Mouse (Mus musculus) Patski (cell line): ENCODE results near the gene Zbtb21. TPM values are rescaled to one million over a fixed set of nuclear protein-coding genes. Genes with fewer than 3 reads are reported as not detected.
"Not testable (repeated sequence)": the region's sequence is repeated elsewhere in the genome, so short reads cannot be mapped to it uniquely, and the experiment has no call there.

Source experiments
- ATAC-seq: fragments of 100-300 bp; one replicate; pipeline ENCODE4 v1.8.0; 2021
- CTCF ChIA-PET: fragments of 350-600 bp; sonication (Branson Sonifier 250); formaldehyde crosslinking; loops from one replicate; lab custom pipeline; 2022; ENCODE audit warnings: inconsistent platforms; lab: Charles Lee
- POLR2A ChIA-PET: fragments of 350-600 bp; sonication (Branson Sonifier 250); formaldehyde crosslinking; loops from one replicate; lab custom pipeline; 2022; ENCODE audit warnings: antibody characterized with exemption, inconsistent platforms; lab: Charles Lee
- DNase-seq: peaks from one replicate; pipeline ENCODE4 v3.0.0-alpha.2; 2011; ENCODE audit warnings: low read depth, low spot score
- H3K27me3 ChIP-seq: fragments of 371-371 bp; one replicate; pipeline ENCODE4 v1.5.1; 2021
- CTCF ChIP-seq: fragments of 100-300 bp; IDR thresholded peaks from one replicate; pipeline ENCODE4 v1.5.1; 2021
- in situ Hi-C: fragments of 300-500 bp; cut with MboI; formaldehyde crosslinking; loops from 3 replicates; pipeline ENCODE4 v1.11.1; 2018; ENCODE audit warnings: low pct_unique_long_range_greater_than_20kb, mixed read lengths
- polyA plus RNA-seq: library from polyadenylated mRNA; unstranded; gene quantifications from one replicate; pipeline ENCODE4 v1.2.3, GENCODE M21; 2021

Zbtb21 gene
- polyA plus RNA-seq, result 23.0 TPM

DNA sequence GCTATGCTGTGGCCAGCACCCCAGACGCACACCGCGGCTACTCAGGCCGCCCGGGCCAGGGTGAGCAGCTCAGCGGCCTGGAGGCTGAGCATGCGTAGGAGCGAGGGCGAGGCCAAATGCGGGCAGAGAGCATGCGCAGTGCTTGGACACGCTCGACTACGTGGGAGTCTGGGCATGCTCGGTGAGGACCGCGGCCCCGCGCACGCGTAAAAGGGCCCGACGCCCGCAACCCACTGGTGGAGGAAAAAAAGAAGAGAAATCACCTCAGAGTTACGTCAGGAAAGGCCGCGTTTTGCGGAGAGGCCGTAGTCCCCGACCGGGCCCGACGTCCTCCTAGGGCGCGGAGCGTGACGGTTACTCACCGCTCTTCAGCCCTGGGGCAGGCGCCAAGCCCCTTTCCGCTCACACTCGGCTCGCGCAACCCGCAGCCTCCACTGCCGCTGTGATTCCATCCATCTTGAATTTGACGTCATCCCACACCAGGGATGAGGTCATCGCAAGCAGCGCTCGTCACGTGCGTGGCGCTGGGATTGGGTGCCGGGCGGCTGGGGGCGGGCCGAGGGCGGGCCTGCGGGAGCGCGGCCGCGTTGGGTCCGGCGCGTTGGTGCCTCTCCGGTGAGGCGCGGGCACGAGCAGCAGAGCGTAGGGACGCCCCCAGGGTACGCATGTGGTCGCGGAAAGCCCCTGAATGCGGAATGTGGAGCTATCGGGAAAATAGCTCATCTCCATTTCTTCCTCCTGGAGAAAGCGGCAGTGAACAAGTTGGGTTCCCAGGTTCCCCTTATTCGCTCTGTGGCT is at the start of gene Zbtb21, which contains the start of gene C2cd2:
TSS of gene Zbtb21 (minus strand) at position 472 of the 798 bp plus-strand sequence.
TSS of gene C2cd2 (minus strand) at position 448 of the 798 bp plus-strand sequence.
- CTCF ChIA-PET, result interaction anchor here (0.9 kb wide), 1 partner anchor 31 kb away, joined by 3 read pairs; no protein-coding TSS in a partner anchor
- peak; percentile 82 for ATAC-seq
- H3K27me3 ChIP-seq, result no peaks in the 10 kb centered on the region
- in situ Hi-C loops, result no loop called here
- POLR2A ChIA-PET, result interaction anchor here (0.9 kb wide), 1 partner anchor 41 kb away, joined by 4 read pairs; no protein-coding TSS in a partner anchor
- TF ChIP-seq CTCF, result no peak
- peak; percentile 80 for DNase-seq

DNA sequence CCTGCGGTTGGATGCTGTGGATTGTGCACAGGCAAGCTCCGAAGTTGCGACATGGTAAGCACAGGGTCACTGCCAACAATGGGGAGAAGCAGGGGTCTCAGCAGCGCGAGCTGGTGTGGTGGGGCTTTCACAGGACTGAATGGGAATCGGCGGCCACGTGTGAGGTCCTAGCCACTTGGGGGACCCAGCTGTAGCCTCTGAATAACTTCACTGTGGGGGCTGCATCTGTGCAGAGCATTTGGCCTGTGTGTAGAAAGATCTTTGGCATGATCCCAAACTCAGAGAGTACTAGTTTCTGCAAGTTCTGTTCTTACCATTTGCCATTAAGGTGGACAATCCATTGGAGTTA is 34.9 kb upstream of the Zbtb21 start:
- POLR2A ChIA-PET, CTCF ChIA-PET, DNase-seq, ATAC-seq, in situ Hi-C loops, H3K27me3 ChIP-seq: not testable (repeated sequence)

DNA sequence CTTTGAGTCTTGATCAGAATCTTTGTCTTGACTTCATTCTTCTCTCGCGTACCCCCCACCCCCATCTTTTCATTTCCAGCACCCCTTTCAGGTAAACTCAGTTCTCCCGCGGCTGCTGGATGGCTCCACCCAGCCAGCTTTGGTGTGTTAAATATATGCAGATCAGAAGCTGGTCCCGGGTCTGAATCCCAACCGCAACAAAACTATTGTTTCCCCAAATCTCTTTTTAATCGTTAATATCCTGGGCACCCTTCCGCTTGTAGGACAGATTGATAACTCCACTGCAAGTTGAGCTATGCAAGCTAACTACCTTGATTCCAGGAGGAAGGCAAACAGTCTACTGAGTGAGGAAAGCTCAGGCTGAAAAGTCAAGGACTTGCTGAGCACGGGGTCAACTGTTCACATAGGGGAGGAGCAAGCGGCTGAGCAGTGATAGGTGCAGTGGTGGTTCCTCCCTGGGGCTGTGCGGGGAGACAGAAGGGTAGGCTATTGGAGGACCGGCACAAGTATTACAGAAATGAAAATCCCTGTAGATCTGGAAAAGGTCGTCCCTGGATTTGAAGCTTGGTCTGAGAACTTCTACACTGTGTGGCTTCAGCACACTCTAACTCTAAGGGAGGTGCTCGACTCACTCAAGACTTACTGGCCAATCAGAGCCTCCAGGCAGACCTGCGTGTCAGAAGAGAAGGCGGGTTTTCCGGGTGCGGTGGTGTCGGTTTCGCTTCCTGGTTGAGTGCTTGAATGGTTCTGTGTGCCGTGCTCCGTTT is 34.4 kb upstream of the Zbtb21 start, which contains the start of gene B230307C23Rik:
TSS of gene B230307C23Rik (plus strand) at position 700 of the 767 bp plus-strand sequence.
- TF ChIP-seq CTCF, result no peak
- ATAC-seq (peak; percentile 98), DNase-seq (peak; percentile 51)
- POLR2A ChIA-PET, result interaction anchor here (0.6 kb wide), 1 partner anchor 74 kb away, joined by 4 read pairs; no protein-coding TSS in a partner anchor
- in situ Hi-C loops, result no loop called here
- peaks cover 4% of the 10 kb centered on the region for H3K27me3 ChIP-seq
- CTCF ChIA-PET, result interaction anchor here (1.0 kb wide), 1 partner anchor 193 kb away, joined by 3 read pairs; no protein-coding TSS in a partner anchor

DNA sequence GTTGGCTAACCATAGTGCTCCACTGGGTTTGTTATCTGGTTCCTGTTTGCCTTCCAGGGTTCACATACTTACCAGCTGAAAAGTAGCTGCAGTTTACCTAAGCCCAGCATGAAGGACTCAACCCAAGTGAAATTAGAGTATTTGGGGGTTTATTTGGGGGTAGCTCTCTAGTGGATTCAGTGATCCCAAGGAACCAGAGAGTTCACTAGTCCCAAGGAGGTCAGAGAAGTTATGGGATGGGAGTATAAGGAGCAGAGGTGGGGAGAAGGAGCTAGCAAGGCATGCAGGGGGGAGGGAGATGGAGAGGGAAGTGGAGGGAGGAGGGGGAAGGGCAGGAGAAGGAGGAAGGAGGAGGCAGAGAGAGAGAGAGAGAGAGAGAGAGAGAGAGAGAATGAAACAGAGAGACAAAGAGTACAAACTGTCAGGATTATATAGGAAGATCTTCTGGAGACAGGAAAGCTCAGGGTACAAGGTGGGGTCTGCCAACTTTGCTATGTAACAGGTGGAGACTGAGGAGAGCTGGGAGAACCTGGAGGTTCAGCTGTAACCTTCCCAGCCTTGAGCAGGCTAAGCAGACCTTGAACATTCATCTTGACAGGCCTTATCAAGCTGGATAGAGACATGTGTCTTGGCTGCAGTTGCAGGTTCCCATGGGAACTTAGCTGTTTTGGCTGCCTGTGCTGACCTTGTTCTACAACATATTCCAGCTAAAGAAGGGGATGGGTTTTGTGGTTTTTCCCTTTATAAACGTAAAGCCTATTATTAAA is 33.6 kb upstream of the Zbtb21 start:
- POLR2A ChIA-PET, result interaction anchor here (0.6 kb wide), 1 partner anchor 73 kb away, joined by 4 read pairs; no protein-coding TSS in a partner anchor
- in situ Hi-C loops, result no loop called here
- ATAC-seq (no peak), DNase-seq (no peak)
- H3K27me3 ChIP-seq, result peaks cover 5% of the 10 kb centered on the region
- no peak for TF ChIP-seq CTCF
- CTCF ChIA-PET, result interaction anchor here (1.0 kb wide), 1 partner anchor 193 kb away, joined by 3 read pairs; no protein-coding TSS in a partner anchor

DNA sequence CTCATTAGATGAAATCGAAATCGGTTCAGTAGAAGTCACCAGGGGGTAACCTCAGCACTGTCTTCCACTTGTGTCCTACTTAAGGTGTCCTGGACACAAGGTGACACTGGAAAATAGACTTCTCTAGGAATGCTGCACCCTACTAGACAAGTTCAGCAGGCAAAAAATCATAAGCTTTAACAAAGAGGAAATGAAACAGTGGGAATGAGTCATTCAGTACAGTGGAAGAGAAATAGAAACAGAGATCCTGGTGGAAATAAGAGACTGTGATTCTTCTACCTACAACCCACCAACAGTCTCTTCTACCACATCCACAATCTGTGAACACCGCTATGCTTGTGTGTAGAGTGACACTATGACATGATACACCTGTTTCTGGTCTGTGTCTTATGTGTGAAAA is 30.1 kb upstream of the Zbtb21 start:
- peaks cover 27% of the 10 kb centered on the region for H3K27me3 ChIP-seq
- DNase-seq, CTCF ChIA-PET, ATAC-seq, POLR2A ChIA-PET, in situ Hi-C loops: not testable (repeated sequence)

DNA sequence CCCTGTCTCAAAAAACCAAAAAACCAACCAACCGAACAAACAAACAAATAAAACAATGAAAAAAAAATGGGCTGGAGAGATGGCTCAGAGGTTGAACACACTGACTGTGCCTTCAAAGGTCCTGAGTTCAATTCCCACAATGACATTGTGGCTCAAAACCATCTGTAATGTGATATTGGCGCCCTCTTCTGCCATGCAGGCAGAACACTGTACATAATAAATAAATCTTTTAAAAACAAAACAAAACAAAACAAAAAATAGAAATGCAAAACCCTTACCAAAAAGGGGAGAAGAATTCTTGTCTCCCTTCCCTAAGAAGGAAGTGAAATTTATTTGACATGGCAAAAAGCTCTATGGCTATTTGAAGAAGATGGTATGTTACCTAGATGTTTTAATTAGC is 29.1 kb upstream of the Zbtb21 start:
- TF ChIP-seq CTCF, result peak; percentile 50
- CTCF ChIA-PET, result no interaction called here
- in situ Hi-C loops, result no loop called here
- POLR2A ChIA-PET, result no interaction called here
- ATAC-seq, result no peak
- DNase-seq, result no peak
- H3K27me3 ChIP-seq, result peaks cover 30% of the 10 kb centered on the region

DNA sequence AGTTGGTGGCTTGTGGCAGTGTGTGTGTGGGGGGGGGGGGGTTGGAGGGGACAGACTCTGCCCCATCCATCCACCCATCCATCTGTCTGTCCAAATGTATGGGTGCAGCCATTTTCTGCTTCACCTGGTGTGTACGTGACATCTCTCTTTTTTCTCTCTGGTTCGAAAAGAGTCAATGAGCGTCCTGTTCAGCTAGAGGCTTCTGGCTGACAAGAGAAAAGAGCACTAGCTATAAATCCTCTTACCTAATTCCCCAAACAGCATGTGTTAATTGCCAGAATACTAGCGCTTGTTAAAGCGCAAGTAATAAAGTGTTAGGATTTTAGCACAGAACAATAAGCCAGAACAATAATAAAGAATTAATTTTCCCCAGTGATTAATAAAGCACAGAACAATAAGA is 22.2 kb upstream of the Zbtb21 start:
- ATAC-seq, result no peak
- in situ Hi-C loops, result no loop called here
- CTCF ChIA-PET, result no interaction called here
- H3K27me3 ChIP-seq, result peaks cover 31% of the 10 kb centered on the region
- TF ChIP-seq CTCF, result no peak
- POLR2A ChIA-PET, result no interaction called here
- DNase-seq, result no peak

DNA sequence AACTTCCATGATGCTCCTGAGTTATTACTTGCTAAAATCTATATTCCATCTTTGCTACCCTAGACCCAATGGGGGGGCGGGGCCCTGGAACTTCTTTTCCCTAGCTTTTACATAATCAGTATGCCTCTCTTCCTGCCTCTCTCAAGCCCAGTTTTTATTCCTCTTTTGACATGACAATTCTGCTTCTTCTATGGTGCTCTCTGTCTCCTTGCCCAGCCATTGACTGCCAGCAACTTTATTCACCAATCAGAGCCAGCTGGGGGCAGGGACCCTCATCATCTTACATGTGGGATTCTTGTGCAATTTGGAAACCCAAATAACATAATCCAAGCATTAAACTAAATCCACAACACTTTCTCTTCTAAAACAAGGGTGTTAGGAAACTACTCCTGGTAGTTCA is 18.9 kb upstream of the Zbtb21 start:
- ATAC-seq (no peak), DNase-seq (no peak)
- TF ChIP-seq CTCF, result no peak
- H3K27me3 ChIP-seq, result peaks cover 11% of the 10 kb centered on the region
- POLR2A ChIA-PET, result no interaction called here
- CTCF ChIA-PET, result no interaction called here
- in situ Hi-C loops, result no loop called here

DNA sequence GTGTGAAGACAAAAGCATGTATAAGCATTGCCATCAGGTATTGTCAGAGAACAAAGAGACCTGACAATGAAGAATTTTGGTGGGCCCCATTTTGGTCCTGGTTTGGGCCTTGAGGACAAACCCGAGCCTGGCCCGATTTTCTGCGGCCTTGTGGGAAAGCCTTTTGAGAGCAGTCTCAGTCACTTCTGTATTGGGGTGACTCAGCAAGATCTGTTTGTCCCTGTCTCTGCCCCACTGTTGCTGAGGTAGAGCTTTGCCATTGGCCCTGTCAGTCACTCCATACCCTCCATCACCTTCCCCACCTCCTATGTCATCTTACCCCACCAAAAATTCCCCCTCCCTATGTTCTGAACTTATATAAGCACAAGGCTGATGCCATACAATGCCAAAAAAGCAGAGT is 15.3 kb upstream of the Zbtb21 start:
- DNase-seq (no peak), ATAC-seq (no peak)
- ChIA-PET CTCF (no interaction called here), POLR2A (no interaction called here)
- no peaks in the 10 kb centered on the region for H3K27me3 ChIP-seq
- in situ Hi-C loops, result no loop called here
- no peak for TF ChIP-seq CTCF

DNA sequence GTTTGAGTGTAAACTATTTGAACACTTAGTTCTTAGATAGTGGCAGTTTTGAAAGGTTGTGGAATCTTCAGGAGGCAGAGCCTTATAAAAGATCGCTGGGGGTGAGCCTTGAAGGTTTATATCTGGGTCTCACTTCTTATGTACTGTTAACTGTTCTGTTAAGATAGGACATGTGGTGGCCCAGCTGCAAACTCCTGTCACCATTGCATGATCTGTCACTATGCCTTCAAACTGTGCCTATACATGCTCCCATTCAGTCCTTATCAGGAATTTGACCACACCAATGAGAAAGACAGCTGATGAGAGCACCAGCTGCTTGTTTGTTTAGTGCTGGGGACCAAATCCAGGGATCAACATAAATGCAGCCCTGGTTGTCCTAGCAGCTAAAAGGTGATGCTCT is 14.9 kb upstream of the Zbtb21 start:
- DNase-seq (no peak), ATAC-seq (no peak)
- TF ChIP-seq CTCF, result no peak
- no peaks in the 10 kb centered on the region for H3K27me3 ChIP-seq
- CTCF ChIA-PET, result no interaction called here
- POLR2A ChIA-PET, result no interaction called here
- in situ Hi-C loops, result no loop called here
